Mouse (Mus musculus) ES-Bruce4 (cell line): ENCODE measurements around the gene Rap1a. TPM values are rescaled to one million over a fixed set of nuclear protein-coding genes. Genes with fewer than 3 reads are reported as not detected.

Experiments
- H3K27ac ChIP-seq: 2 replicates; pipeline ENCODE4 v1.5.1; 2012; ENCODE audit warnings: low read length, inconsistent platforms; ENCODE audit not compliant: insufficient read depth
- H3K27me3 ChIP-seq: 2 replicates; pipeline ENCODE4 v1.6.1; 2012; ENCODE audit warnings: mild to moderate bottlenecking, low read length, inconsistent platforms; ENCODE audit not compliant: control insufficient read depth, poor library complexity, insufficient read depth, severe bottlenecking
- H3K36me3 ChIP-seq: 2 replicates; pipeline ENCODE4 v1.6.1; 2012; ENCODE audit warnings: inconsistent platforms, mild to moderate bottlenecking, low read length, moderate library complexity; ENCODE audit not compliant: control insufficient read depth, poor library complexity, insufficient read depth, severe bottlenecking
- H3K4me1 ChIP-seq: one replicate; pipeline ENCODE4 v1.8.1; 2011; ENCODE audit warnings: low read length; ENCODE audit not compliant: control insufficient read depth, insufficient read depth
- H3K4me3 ChIP-seq: 2 replicates; pipeline ENCODE4 v1.5.1; 2011; ENCODE audit warnings: low read depth, mild to moderate bottlenecking, low read length
- H3K9ac ChIP-seq: 2 replicates; pipeline ENCODE4 v1.6.1; 2012; ENCODE audit warnings: low read depth, mild to moderate bottlenecking, inconsistent platforms; ENCODE audit not compliant: poor library complexity, severe bottlenecking
- H3K9me3 ChIP-seq: replicated peaks from 2 replicates; pipeline ENCODE4 v1.6.1; 2012; ENCODE audit warnings: mild to moderate bottlenecking, low read length, inconsistent platforms; ENCODE audit not compliant: control insufficient read depth, poor library complexity, insufficient read depth, severe bottlenecking
- CTCF ChIP-seq: IDR thresholded peaks from one replicate; pipeline ENCODE4 v1.8.1; 2011; ENCODE audit warnings: low read depth, low read length
- EP300 ChIP-seq: IDR thresholded peaks from 2 replicates; pipeline ENCODE4 v1.6.1; 2011; ENCODE audit warnings: low read depth, low read length; ENCODE audit not compliant: insufficient read depth
- POLR2A ChIP-seq: IDR thresholded peaks from one replicate; pipeline ENCODE4 v1.8.1; 2011; ENCODE audit warnings: low read length; ENCODE audit not compliant: insufficient read depth
- polyA plus RNA-seq: library from polyadenylated mRNA; stranded (reverse); fragments of >200 nt; gene quantifications from 2 replicates; pipeline ENCODE4 v1.2.4, GENCODE M21; 2011; ENCODE audit warnings: low read depth; ENCODE audit not compliant: missing spikeins, insufficient read depth, insufficient read length

Gene Rap1a
- polyA plus RNA-seq, 1 experiment: 88.6 TPM

GRCm38 (mm10) chr3:105755123-105755522 is 46.0 kb downstream of the Rap1a start:
- TF ChIP-seq EP300 (no peak), CTCF (no peak), POLR2A (no peak)
- Histone ChIP-seq H3K36me3 (no peaks in the 10 kb centered on the region), H3K27me3 (no peaks in the 10 kb centered on the region), H3K4me3 (no peak overlapping the region), H3K27ac (no peak overlapping the region), H3K9me3 (no peaks in the 10 kb centered on the region), H3K9ac (no peak overlapping the region), H3K4me1 (no peaks in the 10 kb centered on the region)

DNA sequence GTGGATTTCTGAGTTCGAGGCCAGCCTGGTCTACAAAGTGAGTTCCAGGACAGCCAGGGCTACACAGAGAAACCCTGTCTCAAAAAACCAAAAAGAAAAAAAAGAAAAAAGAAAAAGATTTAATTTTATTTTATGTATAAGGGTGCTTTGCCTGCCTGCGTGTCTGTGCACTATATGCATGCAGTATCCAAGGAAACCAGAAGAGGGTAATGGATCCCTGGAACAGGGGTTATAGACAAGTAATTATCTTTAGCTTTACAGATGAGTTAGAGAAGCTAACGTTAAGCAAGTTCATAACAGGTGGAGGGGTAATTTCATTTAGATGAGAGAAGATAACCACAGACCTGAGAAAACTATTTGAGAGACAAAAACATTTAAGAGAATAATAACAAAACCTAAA is 47.0 kb downstream of the Rap1a start:
- no peaks in the 10 kb centered on the region; the same call in 1 of the 2 replicates for H3K36me3 ChIP-seq
- H3K27me3 ChIP-seq: no peaks in the 10 kb centered on the region
- H3K4me1 ChIP-seq: no peaks in the 10 kb centered on the region
- H3K27ac ChIP-seq: no peak overlapping the region
- no peak overlapping the region for H3K9ac ChIP-seq
- no peak overlapping the region for H3K4me3 ChIP-seq
- no peaks in the 10 kb centered on the region for H3K9me3 ChIP-seq
- TF ChIP-seq EP300: no peak
- TF ChIP-seq POLR2A: no peak
- TF ChIP-seq CTCF: no peak

GRCm38 (mm10) chr3:105750810-105751209 is 50.3 kb downstream of the Rap1a start:
- H3K36me3 ChIP-seq: no peaks in the 10 kb centered on the region; the same call in 1 of the 2 replicates
- no peaks in the 10 kb centered on the region for H3K4me1 ChIP-seq
- TF ChIP-seq POLR2A: no peak
- no peak for TF ChIP-seq CTCF
- no peak for TF ChIP-seq EP300
- H3K9ac ChIP-seq: no peak overlapping the region
- no peaks in the 10 kb centered on the region for H3K9me3 ChIP-seq
- no peak overlapping the region for H3K27ac ChIP-seq
- H3K4me3 ChIP-seq: no peak overlapping the region
- H3K27me3 ChIP-seq: no peaks in the 10 kb centered on the region

DNA sequence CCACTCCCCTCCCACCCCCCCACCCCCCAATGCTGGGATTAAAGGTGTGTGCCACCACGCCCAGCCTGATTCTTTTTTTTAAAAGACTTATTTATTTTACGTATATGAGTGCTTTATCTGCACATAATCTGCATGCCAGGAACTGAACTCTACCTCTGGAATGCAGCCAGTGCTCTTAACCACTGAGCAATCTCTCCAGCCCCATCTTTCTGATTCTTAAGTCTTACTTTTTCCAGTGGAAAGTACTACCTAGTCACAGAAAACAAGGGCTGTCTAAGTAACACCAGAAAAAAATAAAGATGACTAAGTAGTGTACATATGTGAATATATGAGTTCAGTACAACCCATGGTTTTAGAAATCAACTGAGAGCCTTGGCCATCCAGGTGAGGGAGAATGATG is 54.6 kb downstream of the Rap1a start:
- Histone ChIP-seq H3K9me3 (no peaks in the 10 kb centered on the region), H3K36me3 (no peaks in the 10 kb centered on the region; the same call in 1 of the 2 replicates), H3K27me3 (no peaks in the 10 kb centered on the region), H3K4me3 (no peak overlapping the region), H3K4me1 (no peaks in the 10 kb centered on the region), H3K9ac (no peak overlapping the region), H3K27ac (no peak overlapping the region)
- TF ChIP-seq POLR2A (no peak), CTCF (no peak), EP300 (no peak)

- Histone ChIP-seq H3K27me3 (no peaks in the 10 kb centered on the region), H3K36me3 (no peaks in the 10 kb centered on the region; the same call in 1 of the 2 replicates), H3K9me3 (no peaks in the 10 kb centered on the region), H3K9ac (no peak overlapping the region), H3K4me1 (no peaks in the 10 kb centered on the region), H3K4me3 (no peak overlapping the region), H3K27ac (no peak overlapping the region)
- TF ChIP-seq EP300: no peak
- TF ChIP-seq CTCF: no peak
- TF ChIP-seq POLR2A: no peak
These were observed 63.5 kb downstream of the Rap1a start for GRCm38 (mm10) chr3:105737666-105738065.

DNA sequence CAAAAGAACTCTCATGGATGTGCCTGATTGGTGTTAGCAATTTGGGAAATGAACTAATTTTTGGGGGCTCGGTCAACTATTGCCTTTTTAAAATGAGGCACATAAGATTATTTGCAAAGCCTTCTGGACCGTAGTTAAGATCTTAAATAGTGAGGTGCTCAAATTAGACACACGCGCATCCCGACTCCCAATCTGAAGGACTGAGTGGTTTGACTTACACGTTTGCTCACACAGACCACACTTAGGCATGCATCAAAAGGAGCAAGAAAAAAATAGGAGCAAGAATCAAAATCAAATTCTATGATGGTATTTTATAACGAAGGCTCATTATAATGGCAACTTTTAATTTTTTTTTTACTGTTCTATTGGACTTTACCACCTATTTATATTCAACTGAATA is 64.1 kb downstream of the Rap1a start:
- Histone ChIP-seq H3K36me3 (no peaks in the 10 kb centered on the region; the same call in 1 of the 2 replicates), H3K9ac (no peak overlapping the region)

More for the DNA sequence above, 64.1 kb downstream of the Rap1a start:
- no peak overlapping the region for H3K4me3 ChIP-seq
- no peaks in the 10 kb centered on the region for H3K4me1 ChIP-seq
- no peaks in the 10 kb centered on the region for H3K27me3 ChIP-seq
- TF ChIP-seq EP300 (no peak), POLR2A (no peak), CTCF (no peak)
- no peak overlapping the region for H3K27ac ChIP-seq
- H3K9me3 ChIP-seq: no peaks in the 10 kb centered on the region
